Mouse (Mus musculus) heart, embryonic 14.5 days (tissue): ENCODE measurements around the gene Slc25a12. TPM values are rescaled to one million over a fixed set of nuclear protein-coding genes. Genes with fewer than 3 reads are reported as not detected.

Source experiments
- ATAC-seq: fragments of 200-750 bp; cut with Nextera tagmentation; 2 replicates; pipeline ENCODE4 v1.8.0; 2017; ENCODE audit warnings: low read depth, moderate TSS enrichment; ENCODE audit not compliant: insufficient number of reproducible peaks, insufficient read depth, low FRiP score
- H3K27ac ChIP-seq, 2 experiments: fragments of 200-500 bp in 1 of 2; fragments of 300-500 bp in 1 of 2; sonication (generic) in 1 of 2; replicated peaks in 1 of 2; 2 replicates each; pipeline ENCODE4 v1.5.1; 2012 to 2014; ENCODE audit warnings: low read depth in 2 of 2, low read length in 2 of 2, control low read depth in 1 of 2, mild to moderate bottlenecking in 1 of 2, mixed read lengths in 1 of 2; ENCODE audit not compliant: control insufficient read depth in 1 of 2, insufficient read depth in 1 of 2
- H3K27me3 ChIP-seq: fragments of 300-500 bp; sonication (generic); 2 replicates; pipeline ENCODE4 v1.6.1; 2014; ENCODE audit warnings: mild to moderate bottlenecking, low read length, control low read depth; ENCODE audit not compliant: control insufficient read depth, insufficient read depth
- H3K36me3 ChIP-seq: fragments of 300-500 bp; sonication (generic); 2 replicates; pipeline ENCODE4 v1.6.1; 2014; ENCODE audit warnings: mild to moderate bottlenecking, control low read depth, low read length, mixed read lengths; ENCODE audit not compliant: control insufficient read depth, insufficient read depth
- H3K4me1 ChIP-seq, 2 experiments: fragments of 200-500 bp in 1 of 2; fragments of 300-500 bp in 1 of 2; sonication (generic) in 1 of 2; 2 replicates each; pipeline ENCODE4 v1.6.1; 2012 to 2014; ENCODE audit warnings: low read length in 2 of 2, control low read depth in 1 of 2, mixed read lengths in 1 of 2; ENCODE audit not compliant: control insufficient read depth in 2 of 2, insufficient read depth in 2 of 2
- H3K4me2 ChIP-seq: fragments of 300-500 bp; sonication (generic); 2 replicates; pipeline ENCODE4 v1.6.1; 2014; ENCODE audit warnings: mild to moderate bottlenecking, low read length
- H3K4me3 ChIP-seq, 2 experiments: fragments of 200-500 bp in 1 of 2; fragments of 300-500 bp in 1 of 2; sonication (generic) in 1 of 2; 2 replicates each; pipeline ENCODE4 v1.5.1; 2012 to 2014; ENCODE audit warnings: low read length in 2 of 2, mild to moderate bottlenecking in 2 of 2, control low read depth in 1 of 2, low read depth in 1 of 2, moderate library complexity in 1 of 2; ENCODE audit not compliant: control insufficient read depth in 1 of 2, insufficient read depth in 1 of 2
- H3K9ac ChIP-seq: fragments of 300-500 bp; sonication (generic); 2 replicates; pipeline ENCODE4 v1.6.1; 2014; ENCODE audit warnings: mild to moderate bottlenecking, low read length
- H3K9me3 ChIP-seq: fragments of 300-500 bp; sonication (generic); 2 replicates; pipeline ENCODE4 v1.6.1; 2016; ENCODE audit warnings: low read length, control low read depth; ENCODE audit not compliant: control insufficient read depth
- WGBS: fragments of 180-500 bp; shearing (Covaris S2); extraction: QIAGEN DNeasy Blood & Tissue Kit; methylation state at CpG from one replicate; pipeline ENCODE4 v1.1.7; 2014; 5-methylcytosine and 5-hydroxymethylcytosine counted together
- polyA plus RNA-seq: library from polyadenylated mRNA; unstranded; fragments of >200 nt; fragmentation: Nextera tagmentation; extraction: Ambion mirVana; gene quantifications from 2 replicates; pipeline ENCODE4 v1.2.1, GENCODE M21; 2014

The Slc25a12 gene
- polyA plus RNA-seq, 1 experiment from 2014 or later, result 118 TPM

DNA sequence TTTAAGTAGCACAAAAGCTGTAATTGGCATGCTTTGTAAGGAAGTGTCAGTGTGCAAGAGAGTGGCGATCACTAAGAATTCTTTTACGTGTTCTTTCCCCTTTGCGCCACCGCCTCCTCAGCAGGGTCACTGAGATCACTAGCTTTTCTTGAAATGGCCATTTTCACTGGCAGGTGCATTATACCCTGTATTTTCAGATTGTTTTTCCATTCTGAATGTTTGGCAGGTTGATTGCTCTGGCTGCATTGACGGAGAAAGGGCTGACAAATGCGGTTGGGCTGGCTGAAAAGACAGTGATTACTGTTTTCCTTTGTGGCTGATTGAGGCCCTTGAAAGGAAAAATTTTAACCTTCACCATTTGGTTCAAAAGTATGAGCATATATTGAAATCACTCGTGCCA, 122.7 kb downstream of the Slc25a12 start:
- Histone ChIP-seq H3K27ac (no peak overlapping the region), H3K4me3 (no peak overlapping the region), H3K36me3 (peaks cover 61% of the 10 kb centered on the region), H3K4me2 (no peak overlapping the region), H3K9ac (no peak overlapping the region), H3K4me1 (no peaks in the 10 kb centered on the region), H3K27me3 (no peaks in the 10 kb centered on the region), H3K9me3 (no peaks in the 10 kb centered on the region)
- ATAC-seq, result no peak
- WGBS, result 91% methylated on average over 7 of the region's 7 CpGs

GRCm38 (mm10) chr2:71243058-71243672, 124.4 kb downstream of the Slc25a12 start:
- Histone ChIP-seq H3K4me1 (no peaks in the 10 kb centered on the region), H3K27ac (no peak overlapping the region), H3K9me3 (no peaks in the 10 kb centered on the region), H3K9ac (no peak overlapping the region), H3K4me3 (no peak overlapping the region), H3K4me2 (no peak overlapping the region), H3K36me3 (peaks cover 59% of the 10 kb centered on the region), H3K27me3 (no peaks in the 10 kb centered on the region)
- 83% methylated on average over 9 of the region's 9 CpGs for WGBS
- ATAC-seq, result no peak

DNA sequence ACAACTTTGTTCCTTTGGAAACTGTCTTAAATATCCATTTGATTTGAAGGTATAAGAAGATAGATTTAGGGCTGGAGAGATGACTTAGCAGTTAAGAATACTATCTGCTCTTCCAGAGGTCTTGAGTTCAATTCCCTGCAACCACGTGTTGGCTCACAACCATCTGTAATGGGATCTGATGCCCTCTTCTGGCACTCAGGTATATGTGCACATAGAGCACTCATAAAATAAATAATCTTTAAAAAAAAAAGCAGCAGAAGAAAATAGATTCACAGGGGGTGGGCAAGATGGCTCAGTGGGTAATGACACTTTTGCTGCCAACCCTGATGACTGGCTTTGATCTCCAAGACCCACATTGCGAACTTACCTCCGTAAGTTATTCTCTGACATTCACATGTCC, 125.4 kb downstream of the Slc25a12 start:
- no peak for ATAC-seq
- H3K4me1 ChIP-seq, result no peaks in the 10 kb centered on the region
- H3K36me3 ChIP-seq, result peaks cover 57% of the 10 kb centered on the region
- no peak overlapping the region for H3K9ac ChIP-seq
- 93% methylated on average over 3 of the region's 3 CpGs for WGBS
- no peak overlapping the region for H3K27ac ChIP-seq
- no peak overlapping the region for H3K4me3 ChIP-seq
- H3K27me3 ChIP-seq, result no peaks in the 10 kb centered on the region
- H3K4me2 ChIP-seq, result no peak overlapping the region
- H3K9me3 ChIP-seq, result no peaks in the 10 kb centered on the region

DNA sequence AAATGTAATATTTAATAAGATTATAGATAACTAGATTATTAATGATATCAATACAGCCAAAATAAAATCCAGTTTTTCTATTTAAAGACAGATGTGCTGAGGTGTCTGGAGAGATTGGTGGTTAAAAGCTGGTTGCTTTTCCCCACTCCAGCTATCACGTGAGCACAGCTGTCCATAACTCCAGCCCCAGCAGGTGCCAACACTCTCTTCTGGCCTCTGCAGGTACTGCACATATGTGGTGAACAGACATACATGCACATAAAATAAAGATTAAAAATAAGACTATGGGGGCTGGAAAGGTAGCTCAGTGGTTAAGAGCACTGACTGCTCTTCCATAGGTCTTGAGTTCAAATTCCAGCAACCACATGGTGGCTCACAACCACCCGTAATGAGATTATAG, 126.0 kb downstream of the Slc25a12 start:
- WGBS, result 97% methylated on average over 2 of the region's 2 CpGs
- Histone ChIP-seq H3K9me3 (no peaks in the 10 kb centered on the region), H3K4me2 (no peak overlapping the region), H3K4me1 (no peaks in the 10 kb centered on the region), H3K27me3 (no peaks in the 10 kb centered on the region), H3K36me3 (peaks cover 59% of the 10 kb centered on the region), H3K27ac (no peak overlapping the region), H3K9ac (no peak overlapping the region), H3K4me3 (no peak overlapping the region)
- no peak for ATAC-seq

DNA sequence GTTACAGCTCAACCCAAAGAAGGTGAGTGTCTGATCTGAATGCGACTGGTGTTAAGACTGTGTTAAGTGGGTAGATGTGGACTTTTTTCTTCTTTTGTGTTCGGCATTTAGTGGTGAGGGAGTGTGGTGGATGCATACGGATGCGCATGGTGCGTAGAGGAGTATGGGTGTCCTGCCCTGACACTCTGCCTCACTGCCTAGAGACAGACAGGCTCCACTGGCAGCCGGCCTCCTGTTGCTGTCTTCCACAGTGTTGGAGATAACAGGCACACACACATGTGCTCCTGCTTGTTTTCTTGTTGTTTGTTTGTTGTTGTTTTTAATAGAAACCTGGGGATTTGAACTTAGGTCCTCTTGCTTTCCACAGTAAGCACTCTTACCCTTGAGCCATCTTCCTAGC, 131.5 kb downstream of the Slc25a12 start:
- ATAC-seq, result no peak
- no peak overlapping the region for H3K9ac ChIP-seq
- 89% methylated on average over 6 of the region's 6 CpGs for WGBS
- H3K9me3 ChIP-seq, result no peaks in the 10 kb centered on the region
- H3K36me3 ChIP-seq, result peaks cover 48% of the 10 kb centered on the region
- no peaks in the 10 kb centered on the region for H3K27me3 ChIP-seq
- no peak overlapping the region for H3K27ac ChIP-seq
- no peaks in the 10 kb centered on the region for H3K4me1 ChIP-seq
- H3K4me2 ChIP-seq, result no peak overlapping the region
- no peak overlapping the region for H3K4me3 ChIP-seq

GRCm38 (mm10) chr2:71235420-71235819, 132.1 kb downstream of the Slc25a12 start:
- Histone ChIP-seq H3K4me3 (no peak overlapping the region), H3K9me3 (no peaks in the 10 kb centered on the region), H3K9ac (no peak overlapping the region), H3K4me2 (no peak overlapping the region), H3K36me3 (peaks cover 45% of the 10 kb centered on the region), H3K27me3 (no peaks in the 10 kb centered on the region), H3K27ac (no peak overlapping the region), H3K4me1 (no peaks in the 10 kb centered on the region)
- no peak for ATAC-seq
- WGBS, result 86% methylated on average over 4 of the region's 4 CpGs

GRCm38 (mm10) chr2:71232976-71233375, 134.6 kb downstream of the Slc25a12 start:
- no peak overlapping the region for H3K27ac ChIP-seq
- H3K9ac ChIP-seq, result no peak overlapping the region
- H3K36me3 ChIP-seq, result peaks cover 50% of the 10 kb centered on the region
- no peak overlapping the region for H3K4me3 ChIP-seq
- WGBS, result 75% methylated on average over 2 of the region's 2 CpGs
- no peaks in the 10 kb centered on the region for H3K9me3 ChIP-seq
- H3K4me1 ChIP-seq, result no peaks in the 10 kb centered on the region
- ATAC-seq, result no peak
- no peak overlapping the region for H3K4me2 ChIP-seq
- H3K27me3 ChIP-seq, result no peaks in the 10 kb centered on the region

DNA sequence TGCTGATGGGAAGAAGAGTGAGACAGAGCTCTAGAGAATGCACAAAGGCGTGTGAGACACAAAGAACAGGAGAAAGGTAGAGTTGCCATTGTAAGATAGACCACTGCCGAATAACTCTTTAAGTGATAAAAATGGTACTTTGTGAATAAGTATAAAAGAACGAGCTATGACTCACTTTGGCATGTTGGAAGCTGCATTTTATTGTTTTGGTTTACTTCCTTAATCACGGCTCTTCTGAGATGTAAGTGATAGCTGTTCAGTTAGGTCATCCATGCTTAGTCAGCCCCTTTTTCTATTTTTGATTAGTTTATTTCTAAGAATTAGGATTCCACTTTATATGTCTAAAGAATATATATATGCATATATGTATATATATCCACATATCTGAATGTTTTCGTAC, 135.6 kb downstream of the Slc25a12 start:
- no peak overlapping the region for H3K27ac ChIP-seq
- H3K9ac ChIP-seq, result no peak overlapping the region
- H3K4me1 ChIP-seq, result no peaks in the 10 kb centered on the region
- WGBS, result 74% methylated on average over 5 of the region's 5 CpGs
- H3K27me3 ChIP-seq, result no peaks in the 10 kb centered on the region
- ATAC-seq, result no peak
- H3K4me2 ChIP-seq, result no peak overlapping the region
- H3K4me3 ChIP-seq, result no peak overlapping the region
- H3K36me3 ChIP-seq, result peaks cover 46% of the 10 kb centered on the region
- H3K9me3 ChIP-seq, result no peaks in the 10 kb centered on the region
